Mouse (Mus musculus) limb, embryonic 10.5 days (tissue): Measurements from ENCODE around the gene Apobr. TPM values are rescaled to one million over a fixed set of nuclear protein-coding genes. Genes with fewer than 3 reads are reported as not detected.

ENCODE experiments used
- DNase-seq: peaks from one replicate; pipeline ENCODE4 v3.0.0-alpha.2; 2017; ENCODE audit warnings: low spot score
- H3K27ac ChIP-seq: fragments of 300-500 bp; sonication (generic); 2 replicates; pipeline ENCODE4 v1.5.1; 2016; ENCODE audit warnings: mild to moderate bottlenecking
- H3K27me3 ChIP-seq: fragments of 300-500 bp; sonication (generic); 2 replicates; pipeline ENCODE4 v1.6.1; 2016; ENCODE audit warnings: low read depth, mild to moderate bottlenecking; ENCODE audit not compliant: poor library complexity, severe bottlenecking
- H3K36me3 ChIP-seq: fragments of 300-500 bp; sonication (generic); 2 replicates; pipeline ENCODE4 v1.6.1; 2016; ENCODE audit warnings: mild to moderate bottlenecking, moderate library complexity
- H3K4me1 ChIP-seq: fragments of 300-500 bp; sonication (generic); 2 replicates; pipeline ENCODE4 v1.6.1; 2016
- H3K4me3 ChIP-seq: fragments of 300-500 bp; sonication (generic); 2 replicates; pipeline ENCODE4 v1.5.1; 2016; ENCODE audit warnings: mild to moderate bottlenecking, moderate library complexity
- H3K9me3 ChIP-seq: fragments of 300-500 bp; sonication (generic); replicated peaks from 2 replicates; pipeline ENCODE4 v1.6.1; 2016; ENCODE audit warnings: mild to moderate bottlenecking
- WGBS: fragments of 180-500 bp; shearing (Covaris S2); methylation state at CpG from one replicate; pipeline ENCODE4 v1.1.7; 2016; 5-methylcytosine and 5-hydroxymethylcytosine counted together
- polyA plus RNA-seq: library from polyadenylated mRNA; unstranded; fragments of >200 nt; fragmentation: Nextera tagmentation; extraction: Ambion mirVana; gene quantifications from 2 replicates; pipeline ENCODE4 v1.2.1, GENCODE M21; 2016

Apobr gene
- polyA plus RNA-seq = 0.29 and 0.51 TPM in 2 replicates

DNA sequence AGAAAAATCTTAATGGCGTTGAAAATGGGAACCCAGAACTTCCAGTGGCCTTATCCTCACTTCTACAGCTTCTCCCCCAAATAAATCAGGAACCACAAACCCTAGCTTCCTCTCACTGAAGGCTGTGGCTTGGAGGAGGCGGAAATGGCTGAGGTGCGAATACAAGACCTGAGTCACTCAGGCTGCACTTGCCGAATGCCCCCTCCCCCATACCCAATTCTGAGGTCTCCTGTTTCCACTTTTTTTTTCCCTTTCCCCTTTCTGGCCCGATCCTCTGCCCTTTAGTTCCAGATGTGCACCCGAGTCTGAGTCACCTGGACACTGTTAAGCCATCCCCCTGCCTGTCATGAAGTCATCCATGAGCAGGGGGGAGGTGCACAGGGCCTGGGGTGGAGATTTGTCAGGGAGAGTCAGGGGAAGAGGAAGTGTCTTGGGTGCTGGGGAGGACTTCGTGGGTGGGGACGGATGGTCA lies at the start of gene Apobr:
TSS of gene Apobr (plus strand) at position 437 of the 472 bp plus-strand sequence.
- Histone ChIP-seq H3K4me1 (peaks cover 24% of the 10 kb centered on the region), H3K27me3 (peaks cover 41% of the 10 kb centered on the region), H3K27ac (peak within 1 kb of the TSS; percentile 92), H3K36me3 (peaks cover 8% of the 10 kb centered on the region; the same call in 1 of the 2 replicates), H3K9me3 (no peaks in the 10 kb centered on the region), H3K4me3 (peak within 1 kb of the TSS; percentile 67)
- no peak for DNase-seq
- 78% methylated on average over 8 of the region's 8 CpGs for WGBS

DNA sequence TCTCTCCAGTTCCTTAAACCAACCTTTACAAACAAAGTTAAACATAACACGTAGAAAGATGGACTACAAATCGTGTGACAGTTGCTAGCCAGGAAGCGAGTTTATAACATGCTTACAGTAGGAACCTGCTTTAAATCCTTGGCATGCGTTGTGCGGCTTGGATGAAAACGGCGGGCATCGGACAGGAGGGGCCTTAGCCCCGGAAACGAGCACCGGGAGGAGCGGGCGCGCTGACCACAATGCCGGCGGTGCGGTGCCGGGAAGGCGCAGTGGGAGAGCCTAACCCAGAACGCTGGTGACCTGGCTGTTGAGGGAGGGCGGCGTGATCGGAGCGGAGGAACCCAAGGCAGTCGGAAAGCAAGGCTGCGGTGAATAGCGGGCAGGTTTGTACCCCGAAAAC lies 49.0 kb upstream of the Apobr start:
- Histone ChIP-seq H3K27me3 (peaks cover 30% of the 10 kb centered on the region), H3K4me3 (peak overlapping the region; percentile 55), H3K9me3 (no peaks in the 10 kb centered on the region), H3K4me1 (peaks cover 4% of the 10 kb centered on the region; the same call in 1 of the 2 replicates), H3K36me3 (no peaks in the 10 kb centered on the region), H3K27ac (peak overlapping the region; percentile 76)
- DNase-seq = peak; percentile 67
- 2% methylated on average over 28 of the region's 28 CpGs for WGBS

DNA sequence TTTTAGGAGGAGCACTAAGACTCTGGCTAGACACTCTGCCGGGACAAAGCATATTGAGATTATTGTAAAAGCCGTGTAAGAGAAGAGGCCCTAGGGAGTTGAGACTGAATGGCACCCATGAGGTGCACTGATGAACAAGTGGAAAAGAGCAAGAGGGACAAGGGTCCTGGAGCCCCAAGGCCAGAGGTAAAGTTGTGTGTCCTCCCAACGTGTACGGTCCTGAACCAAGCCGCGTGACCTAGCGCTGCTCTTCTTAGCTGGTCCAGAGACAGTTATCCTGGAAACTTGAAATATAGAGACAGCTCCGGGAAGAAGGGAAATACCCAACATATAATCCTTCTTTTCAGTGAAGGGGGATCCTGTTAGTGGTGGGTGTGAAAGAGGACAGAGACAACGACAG lies 48.3 kb upstream of the Apobr start:
- Histone ChIP-seq H3K36me3 (no peaks in the 10 kb centered on the region), H3K9me3 (no peaks in the 10 kb centered on the region), H3K4me1 (peaks cover 4% of the 10 kb centered on the region; the same call in 1 of the 2 replicates), H3K4me3 (peak overlapping the region; percentile 55), H3K27ac (no peak overlapping the region), H3K27me3 (peaks cover 30% of the 10 kb centered on the region)
- DNase-seq = no peak
- WGBS = 66% methylated on average over 9 of the region's 9 CpGs

DNA sequence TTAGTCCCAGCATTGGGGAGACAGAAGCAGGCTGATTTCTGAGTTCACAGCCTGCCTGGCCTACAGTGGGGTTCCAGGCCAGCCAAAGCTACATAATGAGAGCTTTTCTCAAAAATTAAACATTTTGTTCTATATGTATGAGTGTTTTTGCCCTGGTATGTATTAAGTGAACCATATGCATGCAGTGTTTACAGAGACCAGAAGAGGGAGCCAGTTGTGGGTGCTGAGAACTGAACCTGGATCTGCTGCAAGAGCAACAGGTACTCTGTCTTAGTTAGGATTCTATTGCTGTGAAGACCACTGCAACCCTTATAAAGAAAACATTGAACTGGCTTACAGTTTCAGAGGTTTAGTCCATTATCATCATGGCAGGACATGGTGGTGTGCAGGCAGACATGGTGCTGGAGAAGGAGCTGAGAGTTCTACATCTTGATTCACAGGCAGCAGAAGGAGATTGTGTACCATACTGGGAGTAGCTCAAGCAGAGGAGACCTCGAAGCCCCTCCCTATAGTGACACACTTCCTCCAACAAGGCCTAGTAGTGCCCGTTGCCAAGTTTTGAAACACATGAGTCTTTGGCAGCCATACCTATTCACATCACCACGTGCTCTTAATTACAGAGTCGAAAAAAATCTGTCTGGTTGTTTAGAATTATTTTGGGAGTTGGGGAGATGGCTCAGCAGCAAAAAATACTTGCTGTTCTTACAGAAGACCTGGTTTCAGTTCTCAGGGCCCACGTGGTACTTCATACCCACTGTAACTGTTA lies 46.7 kb upstream of the Apobr start:
- no peak overlapping the region for H3K27ac ChIP-seq
- peaks cover 7% of the 10 kb centered on the region for H3K36me3 ChIP-seq
- peaks cover 4% of the 10 kb centered on the region; the same call in 1 of the 2 replicates for H3K4me1 ChIP-seq
- DNase-seq = no peak
- 79% methylated on average over 5 of the region's 5 CpGs for WGBS
- peaks cover 30% of the 10 kb centered on the region for H3K27me3 ChIP-seq
- no peaks in the 10 kb centered on the region for H3K9me3 ChIP-seq
- no peak overlapping the region for H3K4me3 ChIP-seq

DNA sequence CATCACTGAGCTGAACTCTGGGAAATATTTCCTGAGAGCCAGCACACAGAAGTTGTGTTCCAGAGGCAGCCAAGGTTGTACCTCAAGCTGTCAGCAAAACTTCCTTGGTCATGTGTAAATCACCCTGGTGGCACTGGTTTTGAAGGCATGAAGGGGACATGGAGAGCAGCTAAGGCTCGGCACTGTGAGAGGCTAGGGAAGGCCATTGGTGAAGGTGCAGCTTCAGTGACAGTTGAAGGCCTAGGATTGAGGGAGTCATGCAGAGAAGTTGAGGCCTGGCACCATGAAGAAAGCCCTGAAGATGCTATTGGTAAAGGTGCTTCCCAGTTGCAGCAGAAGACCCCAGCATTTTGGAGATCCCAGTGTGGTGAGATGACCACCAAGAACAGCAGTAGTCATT lies 43.1 kb upstream of the Apobr start:
- Histone ChIP-seq H3K9me3 (no peaks in the 10 kb centered on the region), H3K4me1 (no peaks in the 10 kb centered on the region), H3K27ac (no peak overlapping the region), H3K36me3 (peaks cover 38% of the 10 kb centered on the region), H3K27me3 (peaks cover 7% of the 10 kb centered on the region), H3K4me3 (no peak overlapping the region)
- no peak for DNase-seq
- WGBS = 93% methylated on average over 1 of the region's 1 CpGs

DNA sequence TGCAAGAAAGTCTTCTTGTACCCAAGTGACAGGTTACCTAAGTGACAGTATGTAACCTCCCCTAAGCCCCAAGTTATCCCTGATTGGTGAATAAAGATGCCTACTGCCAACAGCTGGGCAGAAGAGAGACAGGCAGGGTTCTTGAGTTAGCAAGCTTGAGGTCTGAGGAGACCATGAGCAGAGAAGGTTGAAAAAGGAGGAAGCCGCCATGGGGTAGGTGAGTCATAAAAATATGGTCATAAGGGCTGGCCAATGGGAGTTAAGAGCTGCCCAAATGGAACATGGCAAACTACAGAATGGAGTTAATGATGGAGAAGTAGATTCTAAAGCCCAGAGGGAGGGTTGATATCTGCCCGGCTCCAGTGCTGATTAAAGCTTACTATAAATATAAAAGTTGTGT lies 39.1 kb upstream of the Apobr start:
- no peak for DNase-seq
- H3K4me3 ChIP-seq = no peak overlapping the region
- H3K27ac ChIP-seq = no peak overlapping the region
- H3K36me3 ChIP-seq = peaks cover 78% of the 10 kb centered on the region
- H3K27me3 ChIP-seq = no peaks in the 10 kb centered on the region
- no peaks in the 10 kb centered on the region for H3K4me1 ChIP-seq
- 96% methylated on average over 2 of the region's 2 CpGs for WGBS
- no peaks in the 10 kb centered on the region for H3K9me3 ChIP-seq

DNA sequence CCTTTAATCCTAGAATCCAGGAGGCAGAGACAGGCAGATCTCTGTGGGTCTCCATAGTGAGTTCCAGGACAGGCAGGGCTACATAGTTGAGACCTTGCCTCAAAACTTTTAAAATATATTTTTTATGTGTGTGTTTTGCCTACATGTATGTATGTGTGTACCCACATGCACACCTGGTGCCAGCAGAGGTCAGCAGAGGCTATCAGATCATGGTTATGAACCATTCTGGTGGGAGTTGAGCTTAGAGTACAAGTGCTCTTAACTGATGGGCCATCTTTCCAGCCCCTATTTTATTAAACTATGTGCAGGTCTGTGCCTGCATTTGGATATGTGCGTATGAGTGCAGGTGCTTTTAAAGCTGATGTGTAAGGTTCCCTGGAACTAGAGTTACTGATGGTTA lies 29.9 kb upstream of the Apobr start:
- no peak overlapping the region for H3K4me3 ChIP-seq
- H3K36me3 ChIP-seq = peaks cover 100% of the 10 kb centered on the region
- DNase-seq = no peak
- H3K9me3 ChIP-seq = no peaks in the 10 kb centered on the region
- no peaks in the 10 kb centered on the region for H3K4me1 ChIP-seq
- no peak overlapping the region for H3K27ac ChIP-seq
- no peaks in the 10 kb centered on the region for H3K27me3 ChIP-seq
- WGBS = 93% methylated on average over 1 of the region's 1 CpGs

DNA sequence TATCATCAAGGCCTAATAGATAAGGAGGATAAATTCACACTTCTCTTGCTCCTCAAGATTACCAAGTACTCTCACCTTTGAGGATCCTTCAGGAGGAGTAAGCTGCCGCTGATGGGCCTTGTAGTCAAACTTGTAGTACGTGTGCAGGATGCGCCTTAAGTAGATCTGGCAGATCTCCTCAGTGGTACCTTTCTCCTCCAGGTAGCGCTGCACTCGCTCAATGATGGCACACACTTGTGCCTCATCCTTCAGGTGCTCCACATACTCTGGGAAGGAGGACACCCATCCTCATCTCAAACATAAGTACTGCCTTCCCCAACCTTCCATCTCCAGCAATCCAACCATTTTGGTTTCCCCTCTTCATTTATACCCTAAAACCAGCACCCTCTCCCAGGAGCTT lies 28.1 kb upstream of the Apobr start:
- Histone ChIP-seq H3K4me3 (no peak overlapping the region), H3K27me3 (no peaks in the 10 kb centered on the region), H3K4me1 (no peaks in the 10 kb centered on the region), H3K36me3 (peaks cover 100% of the 10 kb centered on the region), H3K9me3 (no peaks in the 10 kb centered on the region), H3K27ac (no peak overlapping the region)
- DNase-seq = no peak
- WGBS = 99% methylated on average over 5 of the region's 5 CpGs

DNA sequence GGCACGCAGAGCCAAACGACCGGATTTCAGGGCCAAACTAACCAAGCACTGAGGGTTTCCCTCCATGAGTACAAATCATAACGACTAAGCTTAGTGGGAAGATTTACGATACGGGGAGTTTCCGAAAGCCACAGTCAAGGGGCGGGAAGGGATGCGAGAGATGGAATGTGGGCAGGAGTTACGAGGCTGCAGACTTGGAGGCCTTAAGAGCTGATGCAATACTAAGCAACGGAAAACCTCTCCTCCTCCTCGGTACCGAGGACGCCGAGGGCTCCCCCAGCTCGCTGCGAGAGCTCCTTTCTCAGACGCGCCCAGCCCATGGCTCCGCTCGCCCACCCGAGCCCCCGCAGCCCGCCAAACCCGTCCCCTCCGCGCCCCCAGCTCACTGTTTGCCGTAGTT lies 19.0 kb upstream of the Apobr start:
- Histone ChIP-seq H3K4me3 (peak overlapping the region; percentile 86), H3K27ac (peak overlapping the region; percentile 89), H3K27me3 (no peaks in the 10 kb centered on the region), H3K9me3 (no peaks in the 10 kb centered on the region), H3K36me3 (peaks cover 42% of the 10 kb centered on the region), H3K4me1 (peaks cover 9% of the 10 kb centered on the region)
- 1% methylated on average over 28 of the region's 28 CpGs for WGBS
- DNase-seq = no peak

DNA sequence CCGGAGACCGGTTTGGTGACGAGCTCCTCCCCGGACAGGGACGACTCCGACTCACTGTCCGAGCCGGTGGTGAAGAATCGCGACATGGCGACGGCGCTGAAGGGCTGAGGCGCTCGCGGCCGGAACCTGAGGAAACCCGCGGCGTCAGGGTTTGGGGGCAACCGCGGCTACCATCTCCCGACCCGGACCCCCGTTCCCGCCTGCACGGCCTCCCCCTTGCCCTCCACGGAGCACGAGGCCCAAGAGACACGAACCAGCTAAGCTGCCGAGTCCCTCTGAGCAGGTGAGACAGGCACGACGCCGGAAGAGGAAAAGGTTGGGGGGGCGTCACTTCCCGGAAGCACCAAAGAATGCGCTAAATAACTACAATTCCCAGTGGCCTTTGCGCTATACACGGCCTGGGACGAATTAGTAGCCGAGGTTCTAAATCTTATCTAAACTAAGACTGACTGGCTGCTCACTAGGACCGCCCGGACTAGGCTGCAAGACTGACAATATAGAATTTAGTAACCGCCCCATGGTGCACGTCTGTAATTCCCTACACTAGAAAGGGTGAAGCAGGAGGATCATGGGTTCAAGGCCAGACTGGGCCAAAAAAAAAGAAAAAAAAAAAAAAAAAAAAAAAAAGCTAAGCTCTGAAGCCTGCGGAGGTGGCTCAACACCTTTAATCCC lies 18.5 kb upstream of the Apobr start, which contains the start of gene Eif3c:
TSS of gene Eif3c (minus strand) at position 318 of the 672 bp plus-strand sequence.
- H3K27ac ChIP-seq = peak within 1 kb of the TSS; percentile 89
- no peaks in the 10 kb centered on the region for H3K9me3 ChIP-seq
- peaks cover 9% of the 10 kb centered on the region for H3K4me1 ChIP-seq
- H3K27me3 ChIP-seq = no peaks in the 10 kb centered on the region
- WGBS = under 1% methylated on average over 46 of the region's 46 CpGs
- H3K4me3 ChIP-seq = peak within 1 kb of the TSS; percentile 86
- H3K36me3 ChIP-seq = peaks cover 37% of the 10 kb centered on the region
- DNase-seq = peak; percentile 91

DNA sequence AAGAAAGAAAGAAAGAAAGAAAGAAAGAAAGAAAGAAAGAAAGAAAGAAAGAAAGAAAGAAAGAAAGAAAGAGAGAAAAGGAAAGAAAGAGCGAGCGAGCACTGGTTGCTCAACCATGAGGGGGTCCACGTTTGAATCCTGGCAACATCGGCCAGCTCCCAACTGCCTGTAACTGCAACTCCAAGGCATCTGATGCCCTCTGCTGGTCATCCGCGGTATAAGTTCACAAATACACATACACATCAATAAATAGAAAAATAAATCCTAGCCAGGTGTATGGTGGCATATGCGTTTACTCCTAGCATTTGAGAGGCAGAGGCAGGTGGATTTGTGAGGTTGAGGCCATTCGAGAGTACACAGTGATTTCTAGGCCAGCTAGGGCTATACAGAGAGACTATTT lies 7.8 kb upstream of the Apobr start:
- H3K27me3 ChIP-seq = no peaks in the 10 kb centered on the region
- H3K4me1 ChIP-seq = peaks cover 2% of the 10 kb centered on the region
- H3K9me3 ChIP-seq = no peaks in the 10 kb centered on the region
- DNase-seq = peak; percentile 71
- peaks cover 44% of the 10 kb centered on the region for H3K36me3 ChIP-seq
- no peak overlapping the region for H3K27ac ChIP-seq
- H3K4me3 ChIP-seq = no peak overlapping the region
- WGBS = 56% methylated on average over 8 of the region's 8 CpGs

DNA sequence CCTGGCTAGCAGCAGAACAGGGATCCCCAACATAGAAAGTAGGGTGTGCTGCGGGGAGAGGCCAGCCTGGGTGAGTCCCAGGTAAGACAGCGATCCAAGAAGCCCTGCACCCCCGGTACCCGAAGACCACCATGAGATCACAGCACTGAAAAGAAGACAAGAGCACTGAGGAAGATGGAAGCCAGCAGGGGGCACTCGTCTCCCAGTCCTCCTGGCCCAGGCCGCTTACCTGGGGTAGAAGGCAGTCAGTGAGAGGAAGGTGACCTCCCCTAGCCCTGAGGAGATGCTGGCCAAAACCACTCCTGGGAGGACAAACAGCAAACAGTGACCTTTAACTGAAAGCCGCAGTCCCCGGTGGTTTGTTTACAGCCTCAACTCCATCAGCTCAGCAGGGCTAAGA lies 5.6 kb upstream of the Apobr start:
- Histone ChIP-seq H3K4me1 (peaks cover 15% of the 10 kb centered on the region), H3K4me3 (no peak overlapping the region), H3K27me3 (peaks cover under 1% of the 10 kb centered on the region; the same call in 1 of the 2 replicates), H3K27ac (no peak overlapping the region), H3K9me3 (no peaks in the 10 kb centered on the region), H3K36me3 (peaks cover 32% of the 10 kb centered on the region)
- peak; percentile 58 for DNase-seq
- WGBS = 56% methylated on average over 8 of the region's 8 CpGs

DNA sequence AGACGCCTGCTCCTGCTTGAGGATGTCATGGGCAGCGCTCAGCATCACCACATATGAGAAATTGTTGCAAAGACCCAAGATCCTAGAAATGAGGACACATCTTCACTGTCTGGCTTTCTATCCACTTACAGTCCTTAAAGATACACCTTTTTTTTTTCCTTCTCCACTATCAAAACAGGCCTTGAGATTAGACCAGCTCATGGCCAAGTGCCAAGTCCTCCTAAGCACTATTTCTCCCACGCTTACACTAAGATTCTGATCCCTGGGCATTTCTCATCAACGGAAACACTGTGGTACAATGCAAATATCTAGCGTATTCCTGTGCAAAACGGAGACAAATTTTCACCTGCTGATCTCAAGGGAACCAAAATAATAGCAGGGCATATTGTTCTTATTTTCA lies 3.1 kb upstream of the Apobr start:
- H3K4me1 ChIP-seq = peaks cover 15% of the 10 kb centered on the region
- 0 out of 2 replicates have a peak overlapping the region, but pooled peaks have one; percentile 67 for H3K4me3 ChIP-seq
- no peak overlapping the region for H3K27ac ChIP-seq
- H3K36me3 ChIP-seq = peaks cover 19% of the 10 kb centered on the region
- WGBS = 94% methylated on average over 6 of the region's 6 CpGs
- no peaks in the 10 kb centered on the region for H3K9me3 ChIP-seq
- peaks cover 25% of the 10 kb centered on the region for H3K27me3 ChIP-seq
- DNase-seq = no peak
